Mouse (Mus musculus) heart, adult 2 months (tissue): Measurements from ENCODE around the gene Wwox.

Experiments used
- CTCF ChIP-seq: fragments of 200-600 bp; IDR thresholded peaks from 2 replicates; pipeline ENCODE4 v1.8.1; 2022; ENCODE audit warnings: antibody characterized with exemption, mild to moderate bottlenecking, moderate library complexity
- EP300 ChIP-seq: fragments of 200-500 bp; IDR thresholded peaks from 2 replicates; pipeline ENCODE4 v1.6.1; 2011; ENCODE audit warnings: low read depth, low read length, control low read depth; ENCODE audit not compliant: insufficient read depth
- POLR2A ChIP-seq: fragments of 200-500 bp; IDR thresholded peaks from 2 replicates; pipeline ENCODE4 v1.6.1; 2011; ENCODE audit warnings: mild to moderate bottlenecking, low read depth, low read length, control low read depth; ENCODE audit not compliant: insufficient read depth

DNA sequence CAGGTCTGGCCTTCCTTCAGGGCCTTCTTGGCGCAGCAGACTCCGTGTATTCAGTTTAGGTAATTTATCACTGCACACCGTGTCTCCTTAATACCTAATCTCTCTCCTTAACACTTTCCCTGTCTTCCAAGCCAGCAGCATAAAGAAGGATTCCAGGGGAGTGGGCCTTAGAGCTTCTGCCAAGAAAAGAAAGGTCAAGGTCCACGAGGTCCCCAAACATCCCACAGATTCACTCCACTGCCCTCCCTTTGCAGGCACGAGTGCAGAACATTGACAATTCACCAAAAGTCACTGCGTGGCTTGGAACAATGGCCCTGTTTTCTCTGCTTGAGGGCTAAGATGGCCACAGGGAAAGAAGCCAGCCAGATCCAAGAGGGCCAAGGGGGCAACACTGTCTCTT, 96.7 kb downstream of the Wwox start:
- TF ChIP-seq CTCF, result no peak
- no peak for TF ChIP-seq POLR2A
- no peak for TF ChIP-seq EP300
